Mouse (Mus musculus): ENCODE measurements around the gene Chordc1. TPM values are rescaled to one million over a fixed set of nuclear protein-coding genes. Genes with fewer than 3 reads are reported as not detected.

Chordc1 gene
- polyA plus RNA-seq, 1 experiment from 2014 or later: 96.4 TPM

Other genes with a start within 250 kb of the Chordc1 start
- gene Naalad2, start 110.9 kb downstream of the Chordc1 start, polyA plus RNA-seq (2015; fragmentation: Nextera tagmentation; extraction: Ambion mirVana): 5.4 and 5.6 TPM in 2 replicates
- not detected in 2 replicates for gene Ubtfl1, start 112.3 kb downstream of the Chordc1 start, polyA plus RNA-seq (2015; fragmentation: Nextera tagmentation; extraction: Ambion mirVana)
- gene Mbd3l2, start 138.5 kb downstream of the Chordc1 start, polyA plus RNA-seq (2015; fragmentation: Nextera tagmentation; extraction: Ambion mirVana): not detected in 2 replicates
- 3.5 and 4.5 TPM in 2 replicates for gene Zfp558, start 186.1 kb downstream of the Chordc1 start, polyA plus RNA-seq (2015; fragmentation: Nextera tagmentation; extraction: Ambion mirVana)
- gene Mbd3l1, start 186.2 kb downstream of the Chordc1 start, polyA plus RNA-seq (2015; fragmentation: Nextera tagmentation; extraction: Ambion mirVana): not detected in 2 replicates

Data from stomach, embryonic 16.5 days (tissue).